Mouse (Mus musculus): ENCODE measurements around the gene Kif1a.
A peak's percentile ranks its signal among the peaks of the same experiment; 100 is the strongest.

Gene Kif1a

DNA sequence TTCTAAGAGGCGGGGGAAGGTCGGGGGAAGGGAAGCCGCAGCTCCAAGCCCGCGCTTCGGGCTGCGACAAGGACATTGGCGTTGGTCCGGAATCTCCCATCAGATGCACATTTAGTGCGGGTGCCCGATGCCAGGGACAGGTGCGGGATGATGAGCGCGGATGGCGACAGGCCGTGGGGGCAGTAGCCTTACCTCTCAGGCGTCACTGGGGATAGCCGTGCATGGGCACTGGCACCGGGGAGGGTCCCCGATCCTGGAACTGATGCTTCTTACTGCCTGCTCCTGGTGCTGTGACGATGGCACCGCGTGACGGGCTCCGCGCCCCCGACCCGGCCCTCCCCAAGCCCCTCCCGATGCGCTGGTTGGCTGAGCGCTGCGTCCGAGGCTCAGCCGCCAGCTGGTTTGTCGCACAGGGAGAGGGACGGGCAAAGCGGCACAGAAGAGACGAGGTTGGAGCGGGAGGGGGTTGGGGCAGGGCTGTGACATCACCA lies at the start of gene Kif1a:
Gene Kif1a, minus strand, starts transcription at position 381 of the 491 bp plus-strand sequence.
- DNase-seq (ENCODE audit: low read depth in 1 of 2, low spot score in 2 of 2), result no peak

DNA sequence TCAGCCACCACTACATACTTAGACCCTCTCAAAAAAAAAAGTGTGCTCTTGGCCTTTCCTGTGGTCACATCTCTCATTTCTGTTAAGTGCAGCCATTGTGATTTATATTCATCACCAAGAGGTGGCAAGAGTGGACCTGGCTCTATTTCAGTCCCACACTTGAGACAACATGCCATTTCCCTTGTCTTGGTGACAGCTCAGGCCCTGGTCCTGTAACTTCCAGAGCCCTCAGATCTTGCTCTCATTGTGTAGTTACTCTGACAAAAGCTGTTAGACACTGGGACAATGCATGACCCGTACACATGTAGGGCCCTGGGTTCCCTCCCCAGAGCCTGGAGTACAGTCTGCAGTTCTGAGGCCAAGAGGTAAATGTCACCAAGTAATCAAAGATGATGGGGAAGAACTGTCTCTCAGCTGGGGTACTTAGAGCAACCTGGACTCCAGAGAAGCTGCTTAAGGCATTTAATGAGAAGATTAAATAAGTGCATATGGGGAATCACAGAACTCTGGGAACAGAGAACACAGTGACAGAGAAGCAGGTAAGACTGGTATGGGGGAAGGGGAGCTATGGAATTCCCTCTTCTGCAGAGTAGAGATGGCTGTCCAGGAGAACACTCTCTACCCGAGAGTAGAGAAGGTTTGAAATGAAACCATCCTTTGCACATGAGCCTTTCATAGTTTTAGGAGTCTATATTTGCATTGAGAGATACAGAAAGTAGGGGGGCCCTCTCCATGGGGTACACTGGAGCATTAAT lies 49.3 kb upstream of the Kif1a start:
- DNase-seq (ENCODE audit: low read depth in 1 of 2, low spot score in 2 of 2), result no peak

DNA sequence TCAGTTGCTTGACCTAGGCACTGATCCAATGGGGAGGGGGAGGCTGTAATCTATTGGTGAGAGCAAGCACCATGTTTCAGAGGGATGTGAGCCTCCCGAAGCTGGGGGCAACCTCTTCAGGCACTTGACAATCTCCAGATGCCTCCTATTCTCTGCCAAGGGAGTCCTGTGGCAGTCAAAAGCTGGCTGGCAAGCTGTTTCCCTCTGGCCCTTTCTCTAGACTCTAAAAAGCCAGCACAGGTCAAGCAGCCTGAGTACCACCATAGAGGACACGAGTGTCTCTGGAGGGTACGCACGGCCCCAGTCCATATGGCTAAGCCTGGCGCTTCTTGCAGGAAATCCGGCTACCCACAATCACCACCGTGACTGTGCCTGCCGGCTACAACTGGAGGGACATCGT lies 42.4 kb upstream of the Kif1a start:
- DNase-seq (ENCODE audit: low read depth in 1 of 2, low spot score in 2 of 2), result no peak

DNA sequence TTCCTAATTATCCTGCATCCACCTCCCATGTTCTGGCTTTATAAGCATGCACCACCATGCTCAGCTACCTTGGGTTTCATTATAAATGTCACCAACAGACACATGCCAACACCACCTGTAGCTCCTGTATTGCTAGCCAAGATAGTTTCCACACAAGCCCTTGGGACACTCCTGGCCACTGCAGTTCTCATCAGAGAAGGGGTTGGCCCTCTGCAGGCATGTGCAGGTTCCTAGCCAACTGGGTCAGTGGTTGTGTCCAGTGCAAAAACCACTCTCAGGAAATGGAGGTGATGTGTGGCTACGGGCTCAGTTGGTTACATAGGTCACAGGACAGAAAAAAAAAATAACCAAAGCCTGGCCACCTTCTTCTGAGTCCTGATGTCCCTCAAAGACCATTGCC lies 41.1 kb upstream of the Kif1a start:
- no peak for DNase-seq (ENCODE audit: low read depth in 1 of 2, low spot score in 2 of 2)

GRCm38 (mm10) chr1:93139713-93140112 lies 38.0 kb upstream of the Kif1a start:
- DNase-seq (ENCODE audit: low read depth in 1 of 2, low spot score in 2 of 2), result no peak

- no peak for DNase-seq (ENCODE audit: low read depth in 1 of 2, low spot score in 2 of 2)
These were observed 36.8 kb upstream of the Kif1a start for GRCm38 (mm10) chr1:93138534-93138933.

- DNase-seq (ENCODE audit: low read depth in 1 of 2, low spot score in 2 of 2), result no peak
These were observed 33.3 kb upstream of the Kif1a start, which contains the start of gene Agxt for GRCm38 (mm10) chr1:93135036-93135526. Gene Agxt (plus strand): TSS chr1:93135240.

- DNase-seq (ENCODE audit: low read depth in 1 of 2, low spot score in 2 of 2), result no peak
These were observed 30.9 kb upstream of the Kif1a start for GRCm38 (mm10) chr1:93132676-93133075.

DNA sequence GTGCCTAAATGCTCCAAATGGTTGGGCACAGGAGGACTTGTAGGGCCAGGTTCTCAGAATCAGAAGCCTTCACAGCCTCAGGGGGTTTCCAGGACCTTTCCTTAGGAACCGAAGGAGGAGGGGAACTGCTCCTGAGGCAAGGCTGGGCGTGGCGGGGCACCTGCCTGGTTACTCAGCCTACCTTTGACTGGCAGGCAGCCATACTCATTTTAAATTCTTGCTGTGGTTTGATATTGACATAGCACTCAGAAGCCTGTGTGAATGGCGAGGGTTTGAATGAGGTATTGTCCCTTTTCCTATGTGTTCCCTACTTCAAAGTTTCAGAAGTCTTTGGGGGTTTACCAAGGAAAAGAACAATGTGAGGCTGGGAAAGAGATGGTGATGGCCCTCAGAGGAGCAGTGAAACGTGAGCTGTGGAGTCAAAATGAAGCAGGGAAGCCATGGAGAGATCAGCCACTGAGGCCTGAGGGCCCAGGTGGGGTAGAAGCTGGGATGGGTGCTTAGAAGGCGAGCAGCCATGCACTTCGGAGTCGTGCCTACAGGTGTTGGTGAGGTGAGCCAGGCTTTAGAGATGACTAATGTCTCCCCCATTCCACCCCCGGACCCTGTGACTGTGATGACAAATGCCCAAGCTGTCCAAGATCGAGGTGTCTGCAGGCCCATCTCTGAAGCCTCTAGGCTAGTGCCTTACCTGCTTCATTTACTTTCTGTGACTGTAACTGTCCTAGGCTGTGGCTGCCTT lies 28.7 kb upstream of the Kif1a start:
- no peak for DNase-seq (ENCODE audit: low read depth in 1 of 2, low spot score in 2 of 2)

- DNase-seq (ENCODE audit: low read depth in 1 of 2, low spot score in 2 of 2), result no peak
These were observed 27.1 kb upstream of the Kif1a start for GRCm38 (mm10) chr1:93128710-93129349.

GRCm38 (mm10) chr1:93128209-93128608 lies 26.5 kb upstream of the Kif1a start:
- DNase-seq (ENCODE audit: low read depth in 1 of 2, low spot score in 2 of 2), result no peak

DNA sequence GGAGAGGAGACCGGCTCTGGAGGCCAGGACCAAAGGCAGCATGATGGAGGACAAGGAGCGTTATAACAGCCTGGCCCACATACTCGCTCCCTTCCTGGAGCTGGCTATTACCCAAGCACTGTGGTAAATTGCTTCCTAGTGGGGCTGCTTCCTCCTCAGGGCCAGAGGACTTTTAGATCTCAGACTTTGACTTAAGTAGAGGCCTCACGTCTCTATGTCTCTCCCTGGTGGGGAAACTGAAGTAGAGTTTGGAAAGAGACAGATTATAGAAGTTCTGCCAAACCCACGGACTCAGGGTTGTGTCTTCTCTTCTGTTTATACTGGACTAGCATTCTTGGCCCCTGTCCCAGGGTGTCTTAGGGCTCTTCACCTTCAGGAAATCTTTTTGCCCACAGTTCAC lies 23.5 kb upstream of the Kif1a start:
- peak; percentile 16 to 18 for DNase-seq (ENCODE audit: low read depth in 1 of 2, low spot score in 2 of 2)

DNA sequence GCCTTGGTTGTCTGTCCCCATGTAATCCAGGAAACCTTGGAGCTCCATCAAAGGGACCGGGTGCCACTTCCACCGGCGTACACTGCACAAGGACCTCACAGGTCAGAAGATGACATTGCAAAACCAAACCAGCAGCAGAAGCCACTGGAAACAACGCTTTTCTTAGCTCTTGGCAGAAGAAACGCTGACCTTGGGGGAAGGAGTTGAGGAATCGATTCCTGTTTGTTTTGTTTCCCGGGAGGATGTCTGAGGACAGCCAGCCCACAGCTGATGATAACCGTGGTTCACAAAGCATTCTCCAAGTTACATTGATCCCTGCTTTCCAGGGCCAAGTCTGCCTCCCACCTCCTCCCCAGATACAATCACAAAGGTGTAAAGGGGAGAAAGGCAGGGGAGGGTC lies 22.3 kb upstream of the Kif1a start:
- no peak for DNase-seq (ENCODE audit: low read depth in 1 of 2, low spot score in 2 of 2)

- DNase-seq (ENCODE audit: low read depth in 1 of 2, low spot score in 2 of 2), result no peak
These were observed 21.6 kb upstream of the Kif1a start for GRCm38 (mm10) chr1:93123179-93123854.

GRCm38 (mm10) chr1:93118816-93119215 lies 17.1 kb upstream of the Kif1a start:
- DNase-seq (ENCODE audit: low read depth in 1 of 2, low spot score in 2 of 2), result no peak

GRCm38 (mm10) chr1:93115471-93115870 lies 13.7 kb upstream of the Kif1a start:
- no peak for DNase-seq (ENCODE audit: low read depth in 1 of 2, low spot score in 2 of 2)

DNA sequence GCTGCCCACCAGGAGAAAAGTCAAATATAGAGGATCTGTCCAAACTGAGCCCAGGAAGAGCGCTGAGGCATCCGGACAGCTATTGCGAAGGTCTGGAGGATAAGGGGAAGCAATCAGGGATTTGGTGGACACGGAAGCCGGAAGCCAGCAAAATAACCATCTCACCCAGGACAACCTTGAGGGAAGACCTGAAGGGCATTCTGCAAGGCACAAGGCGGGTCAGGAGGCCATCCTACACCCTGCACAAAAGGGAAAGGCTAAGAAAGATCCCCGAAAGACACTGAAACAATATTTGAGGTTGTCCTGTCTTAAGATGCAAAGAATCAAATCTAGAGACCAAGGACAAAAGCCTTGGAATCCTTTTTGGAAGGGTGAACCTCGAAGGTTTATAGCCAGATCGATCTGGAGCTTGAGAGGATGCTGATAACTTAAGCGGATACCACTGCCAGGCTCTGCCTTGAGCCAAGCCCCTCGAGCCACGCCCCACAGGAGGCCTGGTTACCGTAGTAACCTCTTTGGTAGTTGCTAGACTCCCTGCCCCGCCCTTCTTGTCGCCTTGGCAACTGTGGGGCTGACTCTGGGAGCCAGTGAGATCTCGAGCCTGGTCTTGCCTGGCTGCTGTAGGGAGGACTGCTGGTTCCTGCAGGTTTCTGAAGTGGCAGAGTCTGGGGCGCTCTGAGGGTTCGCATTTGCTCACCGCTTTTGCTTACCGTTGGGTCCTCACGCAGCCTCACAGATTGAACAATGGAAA lies 13.1 kb upstream of the Kif1a start:
- DNase-seq (ENCODE audit: low read depth in 1 of 2, low spot score in 2 of 2), result no peak

DNA sequence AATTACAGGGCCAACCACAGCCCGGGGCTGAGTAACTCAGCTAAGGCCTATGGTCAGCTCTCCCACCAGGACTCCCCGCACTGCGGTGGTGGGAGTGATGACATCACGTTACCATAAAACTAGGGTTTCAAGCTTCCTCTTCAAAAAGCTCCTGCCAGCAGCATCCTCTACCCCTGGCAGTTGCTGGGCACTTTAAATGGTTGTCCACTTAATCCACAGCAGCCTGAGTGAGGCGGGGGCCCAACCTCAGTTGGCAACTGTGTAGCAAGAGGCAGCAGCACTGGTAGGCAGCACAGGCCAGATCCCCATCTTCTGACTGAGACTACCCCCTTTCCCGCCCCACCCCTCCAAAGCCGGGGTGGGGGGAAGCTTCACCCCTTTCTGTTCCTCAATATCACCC lies 949 bp upstream of the Kif1a start:
- DNase-seq (ENCODE audit: low read depth in 1 of 2, low spot score in 2 of 2), result no peak

GRCm38 (mm10) chr1:93100576-93101491 lies 917 bp downstream of the Kif1a start:
- no peak for DNase-seq (ENCODE audit: low read depth in 1 of 2, low spot score in 2 of 2)

GRCm38 (mm10) chr1:93100243-93100575 lies 1.5 kb downstream of the Kif1a start:
- no peak for DNase-seq (ENCODE audit: low read depth in 1 of 2, low spot score in 2 of 2)
